Mouse (Mus musculus): Measurements from ENCODE around the gene Prkcz. TPM values are rescaled to one million over a fixed set of nuclear protein-coding genes. Genes with fewer than 3 reads are reported as not detected.

Gene Prkcz
- 0.75 and 1.2 TPM in 2 replicates for total RNA-seq (2023)

DNA sequence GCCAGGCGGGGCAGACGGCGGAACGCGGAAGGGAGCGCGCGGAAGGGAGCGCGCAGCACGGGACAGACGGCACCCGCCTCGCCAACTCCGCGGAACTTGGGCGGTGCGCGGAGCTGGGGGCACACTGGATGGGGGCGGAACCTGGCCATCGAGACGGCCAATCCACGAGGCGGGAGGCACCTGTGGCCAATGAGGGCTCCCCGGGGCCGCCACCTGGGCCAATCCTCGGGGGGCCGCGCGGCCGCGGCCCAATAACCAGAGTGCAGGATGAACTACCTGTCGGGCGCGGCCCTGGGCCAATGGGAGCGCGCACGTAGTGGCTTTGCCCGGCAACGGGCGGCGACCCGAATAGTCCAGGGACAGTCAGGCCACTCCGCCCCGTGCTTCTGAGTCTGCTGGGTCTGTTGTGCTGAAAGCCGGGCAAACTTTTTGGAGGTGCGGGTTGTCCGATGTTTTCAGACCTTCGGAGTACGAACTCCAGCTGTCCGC is at the start of gene Prkcz:
TSS of gene Prkcz (minus strand) at position 59 of the 489 bp plus-strand sequence.

DNA sequence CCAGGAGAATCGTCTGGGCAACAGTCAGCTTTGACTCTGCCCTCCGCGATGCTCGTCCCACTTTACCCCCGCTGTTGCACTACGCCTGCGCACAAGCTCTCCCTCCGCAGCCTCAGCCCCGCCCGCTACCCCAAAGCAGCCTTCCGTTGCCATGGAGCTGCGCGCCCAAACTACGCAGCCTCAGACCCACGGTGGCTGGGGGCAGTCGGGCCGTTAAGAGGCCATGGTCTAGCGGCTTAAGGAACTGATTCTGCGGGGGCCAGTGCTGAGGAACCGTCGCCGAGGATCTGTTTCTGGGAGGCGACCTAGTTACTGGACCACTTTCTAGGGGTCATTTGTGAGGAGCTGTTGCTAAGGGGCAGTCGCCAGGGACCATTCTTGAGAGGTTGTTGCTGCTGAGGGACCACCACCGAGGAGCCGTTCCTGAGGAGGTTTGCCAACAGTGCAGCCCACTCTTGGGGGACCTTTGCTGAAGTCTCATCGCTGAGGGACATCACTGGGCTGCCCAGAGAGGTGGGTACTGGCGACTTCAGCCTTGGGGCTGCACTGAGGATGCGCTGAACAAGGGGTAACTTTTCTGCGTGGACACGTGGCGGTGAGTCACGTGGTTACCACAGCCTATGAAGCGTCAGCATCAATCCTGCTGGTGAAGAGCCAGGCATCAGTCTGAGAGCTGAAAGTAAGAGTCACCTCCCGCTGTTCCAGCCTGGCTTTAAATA is 48.1 kb upstream of the Prkcz start, which contains the start of gene Cfap74:
TSS of gene Cfap74 (plus strand) at position 133 of the 719 bp plus-strand sequence.

DNA sequence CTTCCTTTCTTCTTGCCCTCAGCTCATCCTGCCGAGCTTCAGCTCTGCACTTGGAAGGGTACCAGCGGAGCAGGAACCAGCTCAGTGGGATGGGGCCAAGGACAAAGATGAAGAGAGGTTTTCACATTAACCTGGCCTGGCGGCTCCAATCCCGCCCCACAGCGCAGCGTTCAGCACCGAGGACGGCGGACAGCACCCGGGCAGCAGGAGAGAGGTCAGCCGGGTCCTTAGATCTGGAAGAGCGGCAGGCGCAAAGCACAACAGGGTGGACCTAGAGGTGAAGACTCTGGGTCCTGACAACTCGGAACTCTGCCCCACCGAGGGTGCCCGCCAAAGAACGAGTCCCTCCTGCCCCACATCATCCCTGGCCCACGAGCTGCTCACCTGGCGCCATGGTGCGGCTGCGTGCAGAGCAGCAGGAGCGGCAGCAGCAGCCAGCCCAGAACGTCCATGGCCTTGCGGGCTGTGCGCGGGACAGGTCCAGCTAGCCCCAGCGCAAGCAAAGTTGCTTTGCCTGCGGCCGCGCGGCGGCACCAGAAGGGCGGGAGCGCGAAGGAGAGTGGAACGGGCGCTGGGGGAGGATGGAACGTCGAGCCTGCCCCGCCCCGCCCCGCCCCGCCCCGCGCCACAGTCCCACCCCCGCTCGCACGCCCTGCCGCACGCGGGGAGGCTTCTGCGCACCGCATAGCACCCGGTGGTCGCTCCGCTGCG is 36.5 kb upstream of the Prkcz start, which contains the start of gene Gabrd:
TSS of gene Gabrd (minus strand) at position 602 of the 711 bp plus-strand sequence.

DNA sequence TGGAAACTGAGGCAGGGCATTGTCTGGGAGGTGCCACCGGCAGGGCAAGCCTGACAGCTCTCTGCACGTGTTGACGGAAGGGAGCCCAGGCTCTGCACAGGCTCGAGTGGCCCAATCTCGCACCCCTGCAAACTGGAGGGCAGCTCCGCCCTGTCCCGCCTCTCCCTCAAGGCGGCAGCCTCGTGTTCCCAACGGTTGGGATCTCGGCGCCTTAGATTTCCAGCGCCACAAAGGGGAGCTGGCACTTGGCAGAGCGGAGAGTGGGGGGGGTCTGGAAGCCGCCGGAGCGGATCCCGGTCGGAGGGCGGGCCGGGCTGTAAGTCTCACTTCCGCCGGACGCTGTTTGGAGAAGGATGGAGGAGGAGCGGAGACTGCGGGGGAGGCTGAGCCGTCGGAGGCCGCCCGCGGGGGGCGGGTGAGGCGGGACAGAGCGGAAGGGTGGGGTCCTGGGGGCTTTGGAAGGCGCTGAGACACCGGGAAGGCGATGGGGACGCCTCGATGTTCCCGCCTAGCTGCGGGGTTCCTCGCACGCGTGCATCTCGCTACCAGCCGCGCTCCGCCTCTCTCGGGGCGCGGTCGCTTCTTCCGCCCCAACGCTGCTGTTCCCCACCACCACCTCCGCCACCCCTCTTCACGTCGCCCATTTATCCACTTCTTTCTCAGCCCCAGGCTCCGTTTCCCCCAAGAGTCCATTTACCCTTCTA is 111.4 kb downstream of the Prkcz start, which contains the start of gene Faap20:
TSS of gene Faap20 (plus strand) at position 155 of the 704 bp plus-strand sequence.

DNA sequence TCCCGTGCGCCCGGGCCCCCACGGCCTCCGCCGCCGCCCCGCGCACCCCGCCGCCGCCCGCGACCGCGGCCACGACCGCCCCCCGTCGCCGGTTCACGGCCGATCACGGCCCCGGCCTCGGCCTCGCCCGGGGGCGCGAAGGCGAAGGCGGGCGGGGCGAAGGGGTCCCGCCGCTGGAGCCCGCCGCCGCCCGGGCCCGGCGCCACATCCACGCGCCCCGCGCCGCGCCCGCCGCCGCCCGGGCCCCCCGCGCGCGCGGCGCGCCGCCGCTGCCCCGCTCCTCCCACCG is 138.7 kb downstream of the Prkcz start, which contains the start of gene Ski:
TSS of gene Ski (minus strand) at position 41 of the 289 bp plus-strand sequence.

Other genes starting within 250 kb of the Prkcz start
- 31.3 and 42.2 TPM in 2 replicates for gene Ski, start 138.8 kb downstream of the Prkcz start, total RNA-seq (2023)
- gene Faap20, start 111.6 kb downstream of the Prkcz start, total RNA-seq (2023), result 25.1 and 39.4 TPM in 2 replicates
- gene Gabrd, start 36.8 kb upstream of the Prkcz start, total RNA-seq (2023), result not detected in 2 replicates
- gene Cfap74, start 47.8 kb upstream of the Prkcz start, total RNA-seq (2023), result 0.48 and 0.63 TPM in 2 replicates
- gene Tmem52, start 107.8 kb upstream of the Prkcz start, total RNA-seq (2023), result not detected in 2 replicates
- gene Gnb1, start 130.0 kb upstream of the Prkcz start, total RNA-seq (2023), result 221 and 270 TPM in 2 replicates
- 364 and 368 TPM in 2 replicates for gene Nadk, start 201.0 kb upstream of the Prkcz start, total RNA-seq (2023)
- gene Slc35e2, start 240.1 kb upstream of the Prkcz start, total RNA-seq (2023), result 13.1 and 16.4 TPM in 2 replicates